Mouse (Mus musculus): ENCODE measurements around the gene Anxa3. TPM values are rescaled to one million over a fixed set of nuclear protein-coding genes. Genes with fewer than 3 reads are reported as not detected.
A peak's percentile ranks its signal among the peaks of the same experiment; 100 is the strongest.

Anxa3 gene
- polyA plus RNA-seq, 1 experiment from 2014 or later = 86.7 TPM

DNA sequence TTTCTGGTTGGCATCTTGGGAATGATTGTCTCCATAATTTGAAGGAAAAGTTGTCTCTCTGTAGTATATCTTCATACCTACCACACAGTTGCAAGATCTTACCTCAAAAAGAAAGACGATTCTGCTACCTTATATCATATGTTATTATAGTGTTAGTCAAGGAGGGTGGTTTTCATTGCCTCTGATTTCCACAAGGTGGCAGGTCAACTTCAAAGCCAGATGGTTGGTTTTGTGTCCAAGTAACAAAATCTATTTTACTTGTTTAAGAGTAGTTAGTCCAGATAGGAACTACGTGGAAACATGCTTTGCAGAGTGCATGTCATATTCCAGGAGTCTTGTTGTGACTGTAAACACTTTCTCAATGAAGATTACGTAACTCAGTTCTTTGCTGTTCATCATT lies 61.2 kb downstream of the Anxa3 start:
- no peaks in the 10 kb centered on the region for H3K4me1 ChIP-seq (replicated peaks; ENCODE audit: insufficient read depth, low read length)
- H3K9ac ChIP-seq (ENCODE audit: low read depth, low read length) = no peak overlapping the region
- H3K4me2 ChIP-seq (ENCODE audit: low read length) = no peak overlapping the region
- H3K27me3 ChIP-seq (ENCODE audit: insufficient read depth, low read length) = no peaks in the 10 kb centered on the region
- DNase-seq (ENCODE audit: low spot score) (peak; percentile 60), ATAC-seq (replicated peaks; ENCODE audit: low FRiP score, low read depth) (no peak)
- H3K9me3 ChIP-seq (replicated peaks; ENCODE audit: low read length) = no peaks in the 10 kb centered on the region
- peak; percentile 79 for TF ChIP-seq CTCF (IDR thresholded peaks at IDR 0.05; ENCODE audit: low read depth)
- WGBS = 60% methylated on average over 3 of the region's 3 CpGs
- H3K27ac ChIP-seq = no peak overlapping the region
- H3K4me3 ChIP-seq (replicated peaks; ENCODE audit: low read depth, low read length) = no peak overlapping the region
- H3K36me3 ChIP-seq (ENCODE audit: insufficient read depth, low read length) = no peaks in the 10 kb centered on the region

DNA sequence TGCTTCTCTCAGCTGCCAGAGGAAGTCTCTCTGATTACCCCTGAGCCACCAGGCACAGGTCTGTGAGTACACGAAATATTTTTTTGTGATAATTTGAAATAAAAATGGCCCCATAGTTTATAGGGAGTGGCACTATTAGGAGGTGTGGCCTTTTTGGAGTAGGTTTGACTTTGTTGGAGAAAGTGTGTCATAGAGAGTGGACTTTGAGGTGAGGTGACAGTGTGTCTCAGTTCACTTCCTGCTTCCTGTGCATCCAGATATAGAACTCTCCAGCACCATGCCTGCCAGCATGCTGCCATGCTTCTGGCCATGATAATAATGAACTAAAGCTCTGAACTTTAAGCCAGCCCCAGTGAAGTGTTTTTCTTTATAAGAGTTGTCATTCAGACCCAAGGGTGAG lies 66.8 kb downstream of the Anxa3 start:
- Histone ChIP-seq H3K4me3 (replicated peaks; ENCODE audit: low read depth, low read length) (no peak overlapping the region), H3K9ac (ENCODE audit: low read depth, low read length) (no peak overlapping the region), H3K27me3 (ENCODE audit: insufficient read depth, low read length) (no peaks in the 10 kb centered on the region), H3K4me1 (replicated peaks; ENCODE audit: insufficient read depth, low read length) (no peaks in the 10 kb centered on the region), H3K36me3 (ENCODE audit: insufficient read depth, low read length) (no peaks in the 10 kb centered on the region), H3K27ac (no peak overlapping the region), H3K4me2 (ENCODE audit: low read length) (no peak overlapping the region), H3K9me3 (replicated peaks; ENCODE audit: low read length) (no peaks in the 10 kb centered on the region)
- TF ChIP-seq CTCF (IDR thresholded peaks at IDR 0.05; ENCODE audit: low read depth) = no peak
- 88% methylated on average over 1 of the region's 1 CpGs for WGBS
- DNase-seq (ENCODE audit: low spot score) (no peak), ATAC-seq (replicated peaks; ENCODE audit: low FRiP score, low read depth) (no peak)

DNA sequence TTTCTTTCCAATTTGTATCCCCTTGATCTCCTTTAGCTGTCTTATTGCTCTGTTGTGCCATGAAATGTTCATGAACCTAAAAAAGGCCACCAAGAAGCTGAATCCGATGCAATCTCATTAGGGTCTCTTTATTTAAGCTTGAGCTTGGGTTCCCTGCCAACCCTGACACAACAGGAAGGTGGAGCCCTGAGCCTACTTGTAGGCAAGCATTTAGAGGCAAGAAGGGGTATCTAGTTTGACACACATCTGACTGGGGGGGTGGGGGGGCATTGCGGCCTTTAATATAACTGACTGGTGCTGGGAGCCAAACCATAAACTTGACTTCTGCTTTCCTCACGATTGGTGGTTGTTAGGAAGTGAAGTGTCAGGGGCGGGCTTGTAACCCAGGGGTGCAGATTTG lies 74.0 kb downstream of the Anxa3 start:
- WGBS = 74% methylated on average over 4 of the region's 4 CpGs
- H3K4me3 ChIP-seq (replicated peaks; ENCODE audit: low read depth, low read length) = no peak overlapping the region
- H3K36me3 ChIP-seq (ENCODE audit: insufficient read depth, low read length) = no peaks in the 10 kb centered on the region
- no peaks in the 10 kb centered on the region for H3K27me3 ChIP-seq (ENCODE audit: insufficient read depth, low read length)
- no peaks in the 10 kb centered on the region for H3K9me3 ChIP-seq (replicated peaks; ENCODE audit: low read length)
- no peak overlapping the region for H3K27ac ChIP-seq
- H3K4me2 ChIP-seq (ENCODE audit: low read length) = no peak overlapping the region
- H3K9ac ChIP-seq (ENCODE audit: low read depth, low read length) = no peak overlapping the region
- peaks cover 3% of the 10 kb centered on the region; the same call in 1 of the 2 replicates for H3K4me1 ChIP-seq (replicated peaks; ENCODE audit: insufficient read depth, low read length)
- peak; percentile 17; the same call in 1 of the 2 replicates for TF ChIP-seq CTCF (IDR thresholded peaks at IDR 0.05; ENCODE audit: low read depth)
- ATAC-seq (replicated peaks; ENCODE audit: low FRiP score, low read depth) (no peak), DNase-seq (ENCODE audit: low spot score) (no peak)

DNA sequence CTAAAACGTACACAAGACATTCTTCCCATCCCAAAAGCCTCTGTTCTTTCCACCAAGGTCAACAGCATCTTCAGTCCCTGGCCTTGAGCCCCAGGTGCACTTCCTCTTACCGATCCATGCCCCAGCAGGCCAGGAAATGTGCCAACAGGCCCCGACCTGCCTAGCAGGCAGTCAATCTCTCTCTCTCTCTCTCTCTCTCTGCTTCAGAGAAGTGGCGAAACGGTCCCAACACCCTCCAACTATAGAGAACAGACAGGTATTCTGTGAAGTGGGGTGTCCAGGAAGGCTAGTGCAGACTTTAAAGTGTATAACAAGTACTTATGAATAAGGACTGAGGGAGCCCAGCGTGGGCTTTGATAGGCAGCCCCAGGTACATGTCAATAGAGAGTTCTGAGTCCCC lies 75.8 kb downstream of the Anxa3 start:
- H3K9ac ChIP-seq (ENCODE audit: low read depth, low read length) = no peak overlapping the region
- no peak overlapping the region for H3K4me3 ChIP-seq (replicated peaks; ENCODE audit: low read depth, low read length)
- ATAC-seq (replicated peaks; ENCODE audit: low FRiP score, low read depth) = no peak
- no peak for DNase-seq (ENCODE audit: low spot score)
- H3K4me1 ChIP-seq (replicated peaks; ENCODE audit: insufficient read depth, low read length) = peaks cover 3% of the 10 kb centered on the region; the same call in 1 of the 2 replicates
- H3K27ac ChIP-seq = no peak overlapping the region
- H3K4me2 ChIP-seq (ENCODE audit: low read length) = no peak overlapping the region
- WGBS = 59% methylated on average over 6 of the region's 6 CpGs
- TF ChIP-seq CTCF (IDR thresholded peaks at IDR 0.05; ENCODE audit: low read depth) = no peak
- no peaks in the 10 kb centered on the region for H3K36me3 ChIP-seq (ENCODE audit: insufficient read depth, low read length)
- no peaks in the 10 kb centered on the region for H3K9me3 ChIP-seq (replicated peaks; ENCODE audit: low read length)
- H3K27me3 ChIP-seq (ENCODE audit: insufficient read depth, low read length) = no peaks in the 10 kb centered on the region

DNA sequence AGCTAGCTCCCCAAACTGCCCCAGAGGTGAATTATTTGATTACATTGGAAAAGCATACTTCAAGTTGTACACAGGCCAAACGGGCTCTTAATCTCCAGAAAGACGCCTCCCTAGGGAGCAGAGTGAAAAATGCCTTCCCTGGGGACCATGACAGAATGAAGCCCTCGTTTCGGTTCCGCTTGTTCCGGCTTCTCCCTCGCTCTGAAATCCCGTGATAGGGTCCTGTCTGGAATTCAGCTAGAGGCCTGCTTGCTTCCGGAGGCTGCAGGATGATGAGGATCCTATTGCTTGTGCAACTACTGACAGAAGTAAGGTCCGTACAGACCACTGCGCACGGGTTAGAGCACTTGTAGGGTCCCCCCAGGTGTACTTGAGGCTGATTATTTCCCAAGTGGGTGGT lies 77.9 kb downstream of the Anxa3 start:
- no peak overlapping the region for H3K27ac ChIP-seq
- DNase-seq (ENCODE audit: low spot score) = peak; percentile 63
- H3K9ac ChIP-seq (ENCODE audit: low read depth, low read length) = no peak overlapping the region
- H3K4me3 ChIP-seq (replicated peaks; ENCODE audit: low read depth, low read length) = no peak overlapping the region
- H3K27me3 ChIP-seq (ENCODE audit: insufficient read depth, low read length) = no peaks in the 10 kb centered on the region
- H3K4me1 ChIP-seq (replicated peaks; ENCODE audit: insufficient read depth, low read length) = peaks cover 3% of the 10 kb centered on the region; the same call in 1 of the 2 replicates
- H3K9me3 ChIP-seq (replicated peaks; ENCODE audit: low read length) = no peaks in the 10 kb centered on the region
- WGBS = 75% methylated on average over 12 of the region's 12 CpGs
- H3K36me3 ChIP-seq (ENCODE audit: insufficient read depth, low read length) = no peaks in the 10 kb centered on the region
- H3K4me2 ChIP-seq (ENCODE audit: low read length) = no peak overlapping the region
- no peak for TF ChIP-seq CTCF (IDR thresholded peaks at IDR 0.05; ENCODE audit: low read depth)
- ATAC-seq (replicated peaks; ENCODE audit: low FRiP score, low read depth) = no peak

DNA sequence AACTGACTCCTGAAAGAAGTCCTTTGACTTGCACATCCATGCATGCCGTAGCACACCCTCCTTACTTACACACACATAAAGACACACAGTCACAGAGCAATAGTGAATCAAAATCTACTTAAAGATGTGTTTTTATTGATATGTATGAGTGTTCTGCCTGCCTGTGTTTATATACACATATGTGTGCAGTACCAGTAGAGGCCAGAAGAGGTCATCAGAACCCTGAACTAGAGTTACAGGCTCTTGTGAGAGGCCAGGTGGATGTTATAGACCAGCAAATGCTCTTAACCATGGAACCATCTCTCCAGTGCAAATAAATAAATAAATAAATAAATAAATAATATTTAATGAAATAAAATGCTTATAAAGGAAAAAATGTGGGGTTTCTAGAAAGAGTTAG lies 85.0 kb downstream of the Anxa3 start:
- Histone ChIP-seq H3K27me3 (ENCODE audit: insufficient read depth, low read length) (no peaks in the 10 kb centered on the region), H3K9ac (ENCODE audit: low read depth, low read length) (no peak overlapping the region), H3K9me3 (replicated peaks; ENCODE audit: low read length) (no peaks in the 10 kb centered on the region), H3K36me3 (ENCODE audit: insufficient read depth, low read length) (no peaks in the 10 kb centered on the region), H3K4me1 (replicated peaks; ENCODE audit: insufficient read depth, low read length) (no peaks in the 10 kb centered on the region), H3K4me2 (ENCODE audit: low read length) (no peak overlapping the region), H3K4me3 (replicated peaks; ENCODE audit: low read depth, low read length) (no peak overlapping the region), H3K27ac (no peak overlapping the region)
- ATAC-seq (replicated peaks; ENCODE audit: low FRiP score, low read depth) = no peak
- TF ChIP-seq CTCF (IDR thresholded peaks at IDR 0.05; ENCODE audit: low read depth) = peak; percentile 66
- 97% methylated on average over 1 of the region's 1 CpGs for WGBS
- DNase-seq (ENCODE audit: low spot score) = peak; percentile 49

DNA sequence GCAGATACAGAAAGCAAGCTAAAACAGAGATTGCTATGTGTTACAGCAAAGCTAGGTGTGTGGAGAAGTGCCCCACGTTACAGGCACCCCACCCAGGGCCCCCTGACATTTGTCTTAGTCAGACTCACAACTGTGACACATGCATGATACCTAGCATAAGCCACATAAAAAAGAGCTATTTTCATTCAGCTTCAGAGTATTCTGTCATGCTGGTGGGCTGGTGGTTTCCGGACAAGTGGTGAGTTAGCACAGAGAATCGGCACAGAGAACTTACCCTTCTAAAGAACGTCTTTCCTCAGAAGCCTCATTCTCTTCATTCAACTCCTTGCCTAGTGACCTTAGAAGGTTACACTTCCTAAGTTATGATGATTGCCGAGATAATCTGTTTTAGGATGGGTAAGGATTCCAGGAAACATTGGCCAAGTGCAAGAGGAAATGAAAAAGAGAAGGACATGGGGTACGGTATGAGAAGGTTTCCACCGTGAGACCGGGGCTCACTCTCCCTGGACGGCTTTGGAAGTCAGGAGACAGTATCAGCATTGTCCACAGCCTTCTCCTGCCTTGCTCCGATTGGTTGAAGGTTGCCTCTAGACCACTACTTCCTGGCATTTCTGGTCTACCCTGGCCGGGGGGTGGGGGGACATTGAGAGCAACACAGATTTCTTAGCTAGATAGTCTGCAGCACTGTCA lies 85.9 kb downstream of the Anxa3 start:
- DNase-seq (ENCODE audit: low spot score) = no peak
- no peak overlapping the region for H3K27ac ChIP-seq
- TF ChIP-seq CTCF (IDR thresholded peaks at IDR 0.05; ENCODE audit: low read depth) = no peak
- no peak overlapping the region for H3K4me2 ChIP-seq (ENCODE audit: low read length)
- H3K27me3 ChIP-seq (ENCODE audit: insufficient read depth, low read length) = no peaks in the 10 kb centered on the region
- H3K36me3 ChIP-seq (ENCODE audit: insufficient read depth, low read length) = no peaks in the 10 kb centered on the region
- H3K4me3 ChIP-seq (replicated peaks; ENCODE audit: low read depth, low read length) = no peak overlapping the region
- no peaks in the 10 kb centered on the region for H3K9me3 ChIP-seq (replicated peaks; ENCODE audit: low read length)
- H3K4me1 ChIP-seq (replicated peaks; ENCODE audit: insufficient read depth, low read length) = no peaks in the 10 kb centered on the region
- no peak overlapping the region for H3K9ac ChIP-seq (ENCODE audit: low read depth, low read length)
- ATAC-seq (replicated peaks; ENCODE audit: low FRiP score, low read depth) = no peak
- WGBS = 89% methylated on average over 11 of the region's 11 CpGs

Data from kidney, postnatal 0 days (tissue).